Mouse (Mus musculus) liver, embryonic 15.5 days (tissue): Measurements from ENCODE around the gene Hnrnpa0. TPM values are rescaled to one million over a fixed set of nuclear protein-coding genes. Genes with fewer than 3 reads are reported as not detected.
"Not testable (repeated sequence)": the region's sequence is repeated elsewhere in the genome, so short reads cannot be mapped to it uniquely, and the experiment has no call there.

Experiments
- ATAC-seq: fragments of 200-750 bp; cut with Nextera tagmentation; 2 replicates; pipeline ENCODE4 v1.8.0; 2017; ENCODE audit warnings: moderate number of reproducible peaks, mild to moderate bottlenecking, moderate library complexity; ENCODE audit not compliant: insufficient read depth
- H3K27ac ChIP-seq: fragments of 300-500 bp; sonication (generic); replicated peaks from 2 replicates; pipeline ENCODE4 v1.5.1; 2015; ENCODE audit warnings: mild to moderate bottlenecking, inconsistent platforms
- H3K27me3 ChIP-seq: fragments of 300-500 bp; sonication (generic); 2 replicates; pipeline ENCODE4 v1.6.1; 2015; ENCODE audit warnings: mild to moderate bottlenecking, inconsistent platforms
- H3K36me3 ChIP-seq: fragments of 300-500 bp; sonication (generic); replicated peaks from 2 replicates; pipeline ENCODE4 v1.6.1; 2015; ENCODE audit warnings: moderate library complexity, mild to moderate bottlenecking, inconsistent platforms
- H3K4me1 ChIP-seq: fragments of 300-500 bp; sonication (generic); replicated peaks from 2 replicates; pipeline ENCODE4 v1.6.1; 2015; ENCODE audit warnings: inconsistent platforms
- H3K4me2 ChIP-seq: fragments of 300-500 bp; sonication (generic); 2 replicates; pipeline ENCODE4 v1.6.1; 2015; ENCODE audit warnings: moderate library complexity, mild to moderate bottlenecking, inconsistent platforms
- H3K4me3 ChIP-seq: fragments of 300-500 bp; sonication (generic); replicated peaks from 2 replicates; pipeline ENCODE4 v1.5.1; 2015; ENCODE audit warnings: mild to moderate bottlenecking, inconsistent platforms
- H3K9ac ChIP-seq: fragments of 300-500 bp; sonication (generic); 2 replicates; pipeline ENCODE4 v1.6.1; 2015; ENCODE audit warnings: moderate library complexity, mild to moderate bottlenecking, inconsistent platforms
- H3K9me3 ChIP-seq: fragments of 300-500 bp; sonication (generic); replicated peaks from 2 replicates; pipeline ENCODE4 v1.6.1; 2016; ENCODE audit warnings: inconsistent platforms
- WGBS: fragments of 180-500 bp; shearing (Covaris S2); methylation state at CpG from one replicate; pipeline ENCODE4 v1.1.7; 2015; ENCODE audit warnings: mixed read lengths; ENCODE audit not compliant: insufficient replicate concordance; 5-methylcytosine and 5-hydroxymethylcytosine counted together
- polyA plus RNA-seq: library from polyadenylated mRNA; unstranded; fragments of >200 nt; fragmentation: Nextera tagmentation; extraction: Ambion mirVana; gene quantifications from 2 replicates; pipeline ENCODE4 v1.2.1, GENCODE M21; 2015

Hnrnpa0 gene
- polyA plus RNA-seq, 1 experiment from 2014 or later = 6.2 TPM

DNA sequence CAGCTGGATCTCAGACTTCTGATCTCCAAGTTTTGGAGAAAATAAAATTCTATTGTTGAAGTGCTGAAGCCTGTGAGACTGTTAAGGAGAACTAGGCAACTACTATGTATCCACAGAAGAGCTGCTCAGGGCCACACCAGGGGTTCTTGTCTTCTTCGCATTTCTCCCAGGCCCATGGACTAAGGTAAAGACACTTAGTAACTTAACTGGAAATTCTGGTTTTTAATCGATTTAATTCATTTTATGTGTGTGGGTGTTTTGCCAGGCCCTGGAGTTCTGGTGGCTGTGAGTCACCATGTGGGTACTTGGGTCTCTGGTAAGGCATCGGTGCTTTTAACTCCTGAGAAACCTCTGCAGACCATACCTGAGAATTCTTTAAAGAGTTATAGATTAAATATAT lies 21.3 kb upstream of the Hnrnpa0 start:
- H3K9me3 ChIP-seq = no peaks in the 10 kb centered on the region
- H3K4me3 ChIP-seq = no peak overlapping the region
- peaks cover 26% of the 10 kb centered on the region for H3K27me3 ChIP-seq
- no peak overlapping the region for H3K4me2 ChIP-seq
- H3K27ac ChIP-seq = no peak overlapping the region
- no peaks in the 10 kb centered on the region for H3K36me3 ChIP-seq
- H3K9ac ChIP-seq = no peak overlapping the region; the same call in 1 of the 2 replicates
- peaks cover 15% of the 10 kb centered on the region; the same call in 1 of the 2 replicates for H3K4me1 ChIP-seq
- no peak for ATAC-seq
- 74% methylated on average over 3 of the region's 3 CpGs for WGBS

GRCm38 (mm10) chr13:58149033-58149558 lies 20.7 kb upstream of the Hnrnpa0 start:
- H3K4me2 ChIP-seq = peak overlapping the region; percentile 78
- peaks cover 26% of the 10 kb centered on the region for H3K27me3 ChIP-seq
- 41% methylated on average over 5 of the region's 5 CpGs for WGBS
- ATAC-seq = 0 out of 2 replicates have a peak, but pooled peaks have one; percentile 46
- H3K9me3 ChIP-seq = no peaks in the 10 kb centered on the region
- H3K27ac ChIP-seq = no peak overlapping the region
- H3K9ac ChIP-seq = peak overlapping the region; percentile 44
- H3K4me3 ChIP-seq = peak overlapping the region; percentile 50
- peaks cover 15% of the 10 kb centered on the region; the same call in 1 of the 2 replicates for H3K4me1 ChIP-seq
- no peaks in the 10 kb centered on the region for H3K36me3 ChIP-seq

DNA sequence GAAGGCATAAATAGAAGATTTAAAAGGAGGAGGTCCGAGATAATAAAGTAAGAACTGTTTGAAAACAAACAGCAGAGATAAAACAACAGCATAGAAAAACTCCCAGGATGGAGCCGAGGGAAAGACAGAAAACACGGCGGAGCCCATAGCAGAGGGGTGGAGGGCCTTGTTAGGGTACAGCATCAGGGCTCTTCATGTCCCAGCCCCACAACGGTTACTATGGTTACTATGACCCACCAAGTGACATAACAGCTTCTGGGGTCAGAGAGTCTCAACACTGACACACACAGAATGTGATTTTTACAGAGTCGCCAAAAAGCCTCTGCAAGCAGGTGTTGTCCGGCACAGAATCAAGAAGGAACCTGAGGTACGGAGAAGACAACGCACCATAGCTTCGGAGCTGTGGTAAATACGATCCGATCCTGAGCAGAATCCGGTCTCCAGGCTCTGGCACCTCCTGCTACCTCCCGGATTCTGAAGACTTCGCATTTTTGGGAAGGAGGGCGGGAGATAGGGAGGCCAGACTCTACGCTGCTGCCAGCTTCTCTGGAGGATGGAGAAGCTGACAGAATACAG lies 20.0 kb upstream of the Hnrnpa0 start:
- Histone ChIP-seq H3K4me3 (peak overlapping the region; percentile 50), H3K27me3 (peaks cover 26% of the 10 kb centered on the region), H3K4me2 (peak overlapping the region; percentile 78), H3K27ac (peak overlapping the region; percentile 31), H3K4me1 (peaks cover 15% of the 10 kb centered on the region; the same call in 1 of the 2 replicates), H3K9me3 (no peaks in the 10 kb centered on the region), H3K9ac (peak overlapping the region; percentile 44), H3K36me3 (no peaks in the 10 kb centered on the region)
- peak; percentile 86 for ATAC-seq
- WGBS = 3% methylated on average over 17 of the region's 17 CpGs

DNA sequence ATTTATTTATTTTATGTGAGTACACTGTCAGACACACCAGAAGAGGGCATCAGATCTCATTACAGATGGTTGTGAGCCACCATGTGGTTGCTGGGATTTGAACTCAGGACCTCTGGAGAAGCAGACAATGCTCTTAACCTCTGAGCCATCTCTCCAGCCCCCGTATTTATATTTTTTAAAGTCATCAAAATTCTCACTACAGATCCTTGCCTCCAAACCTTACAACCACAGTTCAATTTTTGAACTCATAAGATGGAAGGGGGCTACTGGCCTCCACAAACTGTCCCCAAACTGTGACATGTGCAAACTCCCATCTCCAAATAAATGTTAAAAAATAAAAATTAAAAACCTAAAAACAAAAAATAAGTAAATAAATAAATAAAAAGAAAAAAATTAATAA lies 19.4 kb upstream of the Hnrnpa0 start:
- no peak overlapping the region for H3K4me3 ChIP-seq
- ATAC-seq = no peak
- no peaks in the 10 kb centered on the region for H3K9me3 ChIP-seq
- WGBS = 78% methylated on average over 1 of the region's 1 CpGs
- H3K9ac ChIP-seq = no peak overlapping the region
- 0 out of 2 replicates have a peak overlapping the region, but pooled peaks have one; percentile 6 for H3K4me2 ChIP-seq
- H3K27ac ChIP-seq = no peak overlapping the region
- H3K36me3 ChIP-seq = no peaks in the 10 kb centered on the region
- peaks cover 26% of the 10 kb centered on the region for H3K27me3 ChIP-seq
- peaks cover 15% of the 10 kb centered on the region; the same call in 1 of the 2 replicates for H3K4me1 ChIP-seq

- peaks cover 22% of the 10 kb centered on the region for H3K27me3 ChIP-seq
- H3K4me1 ChIP-seq = peaks cover 15% of the 10 kb centered on the region; the same call in 1 of the 2 replicates
- not testable (repeated sequence) for H3K36me3 ChIP-seq, H3K4me3 ChIP-seq, H3K27ac ChIP-seq, ATAC-seq, H3K9ac ChIP-seq, H3K4me2 ChIP-seq, H3K9me3 ChIP-seq
- 86% methylated on average over 8 of the region's 8 CpGs for WGBS
These were observed 18.2 kb upstream of the Hnrnpa0 start for GRCm38 (mm10) chr13:58146603-58147002.

- no peaks in the 10 kb centered on the region for H3K9me3 ChIP-seq
- H3K36me3 ChIP-seq = peaks cover 3% of the 10 kb centered on the region; the same call in 1 of the 2 replicates
- peaks cover 13% of the 10 kb centered on the region for H3K4me1 ChIP-seq
- 72% methylated on average over 3 of the region's 3 CpGs for WGBS
- H3K4me2 ChIP-seq = no peak overlapping the region
- H3K27ac ChIP-seq = no peak overlapping the region
- no peak for ATAC-seq
- H3K9ac ChIP-seq = no peak overlapping the region
- H3K27me3 ChIP-seq = no peaks in the 10 kb centered on the region
- H3K4me3 ChIP-seq = no peak overlapping the region
These were observed 3.3 kb upstream of the Hnrnpa0 start for GRCm38 (mm10) chr13:58131692-58132091.

GRCm38 (mm10) chr13:58129687-58130246 lies 1.4 kb upstream of the Hnrnpa0 start:
- no peaks in the 10 kb centered on the region for H3K27me3 ChIP-seq
- peak overlapping the region; percentile 96 for H3K27ac ChIP-seq
- H3K9me3 ChIP-seq = no peaks in the 10 kb centered on the region
- H3K4me1 ChIP-seq = peaks cover 30% of the 10 kb centered on the region
- peak overlapping the region; percentile 99 for H3K9ac ChIP-seq
- H3K4me2 ChIP-seq = peak overlapping the region; percentile 82
- H3K36me3 ChIP-seq = peaks cover 12% of the 10 kb centered on the region
- ATAC-seq = no peak
- 14% methylated on average over 4 of the region's 4 CpGs for WGBS
- H3K4me3 ChIP-seq = peak overlapping the region; percentile 81

GRCm38 (mm10) chr13:58128768-58129671 lies 664 bp upstream of the Hnrnpa0 start:
- Histone ChIP-seq H3K27me3 (no peaks in the 10 kb centered on the region), H3K4me2 (peak overlapping the region; percentile 82), H3K9me3 (no peaks in the 10 kb centered on the region), H3K4me3 (peak overlapping the region; percentile 81), H3K27ac (peak overlapping the region; percentile 96), H3K36me3 (peaks cover 14% of the 10 kb centered on the region), H3K9ac (peak overlapping the region; percentile 99), H3K4me1 (peaks cover 37% of the 10 kb centered on the region)
- peak; percentile 95 for ATAC-seq
- WGBS = 1% methylated on average over 82 of the region's 83 CpGs

- peak; percentile 22 for ATAC-seq
- Histone ChIP-seq H3K4me1 (peaks cover 41% of the 10 kb centered on the region), H3K27me3 (no peaks in the 10 kb centered on the region), H3K36me3 (peaks cover 14% of the 10 kb centered on the region), H3K27ac (peak overlapping the region; percentile 96), H3K9ac (peak overlapping the region; percentile 99), H3K9me3 (no peaks in the 10 kb centered on the region), H3K4me3 (peak overlapping the region; percentile 81), H3K4me2 (peak overlapping the region; percentile 78)
- WGBS = under 1% methylated on average over 77 of the region's 81 CpGs
These were observed 492 bp downstream of the Hnrnpa0 start for GRCm38 (mm10) chr13:58127766-58128361.

DNA sequence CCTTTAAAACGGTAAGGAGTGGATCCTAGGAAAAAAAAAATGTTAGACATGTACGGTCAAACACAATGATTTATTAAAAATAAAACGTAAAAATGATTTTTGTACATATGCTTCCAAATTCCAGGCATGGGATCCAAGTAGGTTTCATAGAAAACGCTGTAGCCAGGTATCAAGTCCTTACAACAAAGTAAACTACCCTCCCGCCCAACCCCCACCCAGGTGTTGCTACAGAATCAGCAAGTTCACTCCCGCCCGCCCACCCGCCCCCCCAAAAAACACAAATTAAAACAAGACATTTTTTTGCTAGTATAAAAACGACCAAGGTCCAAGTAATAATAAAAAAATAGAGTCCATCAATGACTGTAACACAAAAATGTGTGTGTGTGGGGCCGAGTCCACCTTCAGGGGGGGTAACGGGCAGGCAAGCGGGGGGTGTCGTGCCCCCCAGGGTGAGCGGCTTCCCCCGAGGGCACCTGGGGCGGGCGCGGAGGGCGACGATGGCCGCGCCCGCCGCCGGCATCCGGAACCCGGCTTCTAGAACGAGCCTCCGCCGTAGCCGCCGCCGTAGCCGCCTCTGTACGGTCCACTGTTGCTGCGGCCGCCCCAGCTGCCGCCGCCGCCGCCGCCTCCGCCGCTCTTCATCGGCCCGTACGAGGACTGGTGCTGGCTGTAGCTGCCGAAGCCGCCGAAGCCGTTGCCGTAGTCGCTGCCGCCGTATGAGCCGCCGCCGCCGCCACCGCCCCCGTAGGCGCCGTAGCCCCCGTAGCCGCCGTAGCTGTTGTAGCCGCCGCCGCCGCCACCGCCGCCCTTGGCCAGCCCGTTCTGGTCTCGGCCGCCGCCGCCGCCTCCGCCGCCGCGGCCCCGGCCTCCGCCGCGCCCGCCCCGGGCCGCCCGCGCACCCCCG lies 1.2 kb downstream of the Hnrnpa0 start:
- Histone ChIP-seq H3K36me3 (peaks cover 14% of the 10 kb centered on the region), H3K4me1 (peaks cover 45% of the 10 kb centered on the region), H3K9ac (peak overlapping the region; percentile 99), H3K27ac (peak overlapping the region; percentile 96), H3K4me3 (peak overlapping the region; percentile 81), H3K4me2 (peak overlapping the region; percentile 78), H3K9me3 (no peaks in the 10 kb centered on the region), H3K27me3 (no peaks in the 10 kb centered on the region)
- under 1% methylated on average over 60 of the region's 92 CpGs for WGBS
- no peak for ATAC-seq
